In genomic region chr5:24551317-24551688, GRCm38 (mm10) we compare ENCODE assay signal across 1 mouse cellular context.
TF ChIP-seq lines count a peak whose summit lies in the region.

No protein-coding gene starts in this region.

TF ChIP-seq in CH12.LX, 34 proteins besides CTCF, POLR2A, EP300 and RAD21:
- TF ChIP-seq ZC3H11A (IDR thresholded peaks at IDR 0.05; ENCODE audit: low read depth, low read length) = no peak
- TF ChIP-seq NRF1 (IDR thresholded peaks at IDR 0.05; ENCODE audit: low read depth, low read length) = no peak
- TF ChIP-seq USF2 (conservative IDR thresholded peaks at IDR 0.05; ENCODE audit: low read depth, low read length) = no peak
- no peak for TF ChIP-seq TCF12 (IDR thresholded peaks at IDR 0.05; ENCODE audit: low read depth, low read length)
- no peak for TF ChIP-seq MYC (IDR thresholded peaks at IDR 0.05; ENCODE audit: low read depth, low read length)
- TF ChIP-seq PAX5 (IDR thresholded peaks at IDR 0.05; ENCODE audit: low read length) = no peak
- TF ChIP-seq CHD1 (IDR thresholded peaks at IDR 0.05; ENCODE audit: low read depth, low read length) = no peak
- TF ChIP-seq MEF2A (IDR thresholded peaks at IDR 0.05; ENCODE audit: borderline replicate concordance, low read depth, low read length) = no peak
- TF ChIP-seq RCOR1 (conservative IDR thresholded peaks at IDR 0.05; ENCODE audit: low read depth, low read length) = no peak
- no peak for TF ChIP-seq SMC3 (IDR thresholded peaks at IDR 0.05; ENCODE audit: low read depth, low read length)
- no peak for TF ChIP-seq POLR2AphosphoS2 (IDR thresholded peaks at IDR 0.05; ENCODE audit: low read depth, low read length)
- TF ChIP-seq ZNF384 (IDR thresholded peaks at IDR 0.05; ENCODE audit: low read depth, low read length) = no peak
- TF ChIP-seq ZKSCAN1 (IDR thresholded peaks at IDR 0.05; ENCODE audit: borderline replicate concordance, low read depth, low read length) = no peak
- no peak for TF ChIP-seq HCFC1 (IDR thresholded peaks at IDR 0.05; ENCODE audit: low read depth, low read length)
- TF ChIP-seq IRF4 (IDR thresholded peaks at IDR 0.05; ENCODE audit: low read depth, low read length) = no peak
- no peak for TF ChIP-seq USF1 (IDR thresholded peaks at IDR 0.05; ENCODE audit: low read depth, low read length)
- TF ChIP-seq CHD2 (IDR thresholded peaks at IDR 0.05; ENCODE audit: low read length) = no peak
- TF ChIP-seq KAT2A (IDR thresholded peaks at IDR 0.05; ENCODE audit: insufficient replicate concordance, low read length) = no peak
- no peak for TF ChIP-seq JUN (IDR thresholded peaks at IDR 0.05; ENCODE audit: insufficient read depth, low read depth, low read length)
- no peak for TF ChIP-seq MAFK (IDR thresholded peaks at IDR 0.05; ENCODE audit: insufficient replicate concordance, low read length)
